10 mouse cellular contexts compared by ENCODE assay signal in the genomic region with DNA sequence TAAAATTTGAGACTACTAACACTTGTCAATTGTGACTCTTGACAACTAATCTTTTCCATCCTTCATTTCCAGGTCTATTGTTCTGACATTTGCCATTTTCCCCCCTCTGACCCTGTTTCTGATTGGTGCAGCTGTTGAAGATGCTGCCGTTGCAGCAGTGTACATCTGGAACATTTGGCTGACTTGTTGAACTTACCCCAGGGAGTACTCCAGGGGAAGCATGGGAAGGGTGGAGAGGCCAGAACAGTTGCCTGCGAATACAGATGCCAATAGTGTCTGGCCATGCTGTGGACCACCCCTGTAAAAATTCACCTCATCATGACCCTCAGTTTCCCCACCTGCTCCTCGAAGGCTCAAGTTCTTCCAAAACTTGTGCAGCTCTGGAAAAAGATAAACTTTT. TPM values are rescaled to one million over a fixed set of nuclear protein-coding genes. Genes with fewer than 3 reads are reported as not detected.
A peak's percentile ranks its signal among the peaks of the same experiment; 100 is the strongest.
DNase-seq lines count a peak whose midpoint lies in the region; TF ChIP-seq lines count a peak whose summit lies in the region.
"Had no signal": no experiment of that assay in that cellular context is flagged by ENCODE, and none has a peak within 500 bp of the region (broad histone marks: within the 10 kb centered on the region; RNA-seq: fewer than 3 reads in every experiment).

No protein-coding gene starts in this region.

- no peak for TF ChIP-seq POLR2A in brain, embryonic 14.5 days (IDR thresholded peaks at IDR 0.05; ENCODE audit: borderline replicate concordance, extremely low read depth, insufficient read depth, insufficient read length, poor library complexity, severe bottlenecking)

- DNase-seq in adrenal gland, adult 2 months = peak; percentile 2
- no peak for DNase-seq in adrenal gland, postnatal 14 days
- DNase-seq in brain, embryonic 14.5 days (ENCODE audit: low read depth) = peak; percentile 0
- peak; percentile 2 for DNase-seq in gastrocnemius, postnatal 10 days
- peak; percentile 21 for DNase-seq in heart, postnatal 4 days
- no peak for DNase-seq in spleen, adult 18-20 months
- DNase-seq in thymus, postnatal 14 days = no peak
- no peak for DNase-seq in urinary bladder, postnatal 10 days (ENCODE audit: low spot score)
- DNase-seq: lung, postnatal 4 days; right cerebral cortex, adult 18-20 months had no signal

- no peak for TF ChIP-seq CTCF in brain, embryonic 14.5 days (IDR thresholded peaks at IDR 0.05; ENCODE audit: borderline replicate concordance, extremely low read depth, insufficient read depth, insufficient read length)

RNA-seq across cellular contexts. Expression of a gene that starts 1.0 kb away (rescaled TPM):
- total RNA-seq in adrenal gland, adult 2 months (2021) = 1 to 10 TPM; 8.2 to 10.0 TPM
- 2.8 and 3.1 TPM in 2 replicates for polyA plus RNA-seq in adrenal gland, adult 2 months (2012; rRNA removed)
- total RNA-seq in adrenal gland, postnatal 14 days (2021) = 7.5 and 9.9 TPM in 2 replicates
- polyA plus RNA-seq in brain, embryonic 14.5 days (2012; rRNA removed) = 3.1 and 3.6 TPM in 2 replicates
- total RNA-seq in gastrocnemius, postnatal 10 days (2021) = 10 to 100 TPM; 11.0 to 13.2 TPM
- total RNA-seq in heart, postnatal 4 days (2021) = 1 to 10 TPM; 6.7 to 6.8 TPM

Comparison
In these comparisons a context has a peak if more than half of its experiments do, and no peak if none do; other contexts are left out.
1. DNase-seq: peak in adrenal gland, adult 2 months (single experiment), brain, embryonic 14.5 days (single experiment), gastrocnemius, postnatal 10 days (single experiment) and heart, postnatal 4 days (single experiment); none in adrenal gland, postnatal 14 days (single experiment), spleen, adult 18-20 months (0 of 2), thymus, postnatal 14 days (single experiment) and urinary bladder, postnatal 10 days (single experiment).